Mouse (Mus musculus): ENCODE data around the gene Dcaf8. TPM values are rescaled to one million over a fixed set of nuclear protein-coding genes. Genes with fewer than 3 reads are reported as not detected.
A peak's percentile ranks its signal among the peaks of the same experiment; 100 is the strongest.

Dcaf8 gene
- polyA plus RNA-seq, 1 experiment: 4.3 TPM

DNA sequence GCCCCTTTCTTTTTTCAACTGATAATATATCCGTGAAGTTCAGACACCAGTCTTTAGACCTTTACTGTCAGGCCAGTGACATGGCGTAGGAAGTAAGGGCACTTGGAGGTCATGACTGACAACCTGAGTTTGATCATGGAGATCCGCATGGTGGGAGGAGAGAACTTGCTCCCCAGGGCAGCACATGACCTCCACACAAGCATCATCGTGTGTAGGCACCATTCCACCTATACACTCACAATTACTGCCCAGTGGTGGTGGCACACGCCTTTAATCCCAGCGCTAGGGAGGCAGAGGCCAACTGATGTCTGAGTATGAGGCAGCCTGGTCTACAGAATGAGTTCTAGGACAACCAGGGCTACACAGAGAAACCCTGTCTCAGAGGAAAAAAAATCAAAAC lies 23.3 kb upstream of the Dcaf8 start:
- H3K36me3 ChIP-seq (ENCODE audit: control insufficient read depth): peaks cover 53% of the 10 kb centered on the region
- H3K27me3 ChIP-seq (ENCODE audit: control insufficient read depth): no peaks in the 10 kb centered on the region
- H3K4me3 ChIP-seq (replicated peaks): no peak overlapping the region
- no peaks in the 10 kb centered on the region for H3K9me3 ChIP-seq (ENCODE audit: control insufficient read depth, low read length)
- no peak for TF ChIP-seq GATA1 (IDR thresholded peaks at IDR 0.05; ENCODE audit: low read length)
- no peak for TF ChIP-seq TAL1 (IDR thresholded peaks at IDR 0.05; ENCODE audit: low read length)
- peaks cover 17% of the 10 kb centered on the region for H3K4me1 ChIP-seq (ENCODE audit: control insufficient read depth)

DNA sequence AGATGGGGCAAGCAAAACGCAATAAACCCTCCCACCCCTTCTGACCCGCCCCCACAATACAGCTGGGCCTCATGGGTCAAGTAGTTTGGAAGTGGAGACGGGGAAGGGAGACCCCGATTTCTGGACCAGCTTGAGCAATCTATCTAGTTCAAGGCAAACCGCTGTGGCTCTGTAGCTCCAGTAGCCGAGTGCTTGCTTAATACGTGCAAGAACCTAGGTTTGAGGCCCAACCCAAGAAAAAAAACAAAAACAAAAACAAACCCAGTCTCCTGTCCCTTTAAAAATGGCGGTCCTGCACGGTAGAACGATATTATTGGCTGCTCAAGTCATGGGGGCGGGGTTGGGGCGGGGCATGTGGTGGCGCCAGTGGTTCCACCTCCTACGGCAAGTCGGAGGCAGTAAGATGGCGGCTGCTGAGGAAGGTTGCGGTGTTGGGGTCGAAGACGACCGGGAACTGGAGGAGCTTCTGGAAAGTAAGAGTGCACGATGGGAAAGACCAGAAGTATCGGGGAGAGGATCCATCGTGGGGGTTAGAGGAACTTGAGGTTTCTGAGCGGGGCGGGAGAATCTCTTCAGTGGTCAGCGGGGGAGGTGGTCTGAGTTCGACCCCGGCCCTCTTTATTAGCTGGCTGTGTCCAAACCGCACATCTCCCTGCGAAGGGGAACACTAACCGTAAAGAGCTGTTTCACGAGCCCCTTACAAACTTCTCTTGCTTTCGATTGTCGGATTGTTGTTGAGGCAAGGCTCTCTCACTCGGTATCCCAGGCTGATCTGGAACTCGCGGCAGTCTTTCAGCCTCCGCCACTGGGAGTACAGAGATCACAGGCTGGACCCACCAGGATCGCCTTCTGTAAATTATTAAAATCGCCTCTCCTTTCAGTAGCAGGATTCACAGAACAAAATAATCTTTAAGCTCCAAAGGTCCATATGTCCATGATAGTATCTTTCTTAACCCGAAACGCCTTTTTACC lies 21.2 kb upstream of the Dcaf8 start, which contains the start of gene Pex19:
Pex19 (plus strand) TSS at position 380 of the 972 bp plus-strand sequence.
- H3K27me3 ChIP-seq (ENCODE audit: control insufficient read depth): no peaks in the 10 kb centered on the region
- TF ChIP-seq GATA1 (IDR thresholded peaks at IDR 0.05; ENCODE audit: low read length): no peak
- no peak for TF ChIP-seq TAL1 (IDR thresholded peaks at IDR 0.05; ENCODE audit: low read length)
- no peaks in the 10 kb centered on the region for H3K9me3 ChIP-seq (ENCODE audit: control insufficient read depth, low read length)
- peaks cover 47% of the 10 kb centered on the region for H3K36me3 ChIP-seq (ENCODE audit: control insufficient read depth)
- peaks cover 17% of the 10 kb centered on the region for H3K4me1 ChIP-seq (ENCODE audit: control insufficient read depth)
- H3K4me3 ChIP-seq (replicated peaks): peak within 1 kb of the TSS; percentile 95

- peak overlapping the region; percentile 95 for H3K4me3 ChIP-seq (replicated peaks)
- H3K36me3 ChIP-seq (ENCODE audit: control insufficient read depth): peaks cover 47% of the 10 kb centered on the region
- peaks cover 17% of the 10 kb centered on the region for H3K4me1 ChIP-seq (ENCODE audit: control insufficient read depth)
- H3K9me3 ChIP-seq (ENCODE audit: control insufficient read depth, low read length): no peaks in the 10 kb centered on the region
- no peak for TF ChIP-seq GATA1 (IDR thresholded peaks at IDR 0.05; ENCODE audit: low read length)
- no peak for TF ChIP-seq TAL1 (IDR thresholded peaks at IDR 0.05; ENCODE audit: low read length)
- no peaks in the 10 kb centered on the region for H3K27me3 ChIP-seq (ENCODE audit: control insufficient read depth)
Measured at GRCm38 (mm10) chr1:172127487-172127886, 20.4 kb upstream of the Dcaf8 start.

DNA sequence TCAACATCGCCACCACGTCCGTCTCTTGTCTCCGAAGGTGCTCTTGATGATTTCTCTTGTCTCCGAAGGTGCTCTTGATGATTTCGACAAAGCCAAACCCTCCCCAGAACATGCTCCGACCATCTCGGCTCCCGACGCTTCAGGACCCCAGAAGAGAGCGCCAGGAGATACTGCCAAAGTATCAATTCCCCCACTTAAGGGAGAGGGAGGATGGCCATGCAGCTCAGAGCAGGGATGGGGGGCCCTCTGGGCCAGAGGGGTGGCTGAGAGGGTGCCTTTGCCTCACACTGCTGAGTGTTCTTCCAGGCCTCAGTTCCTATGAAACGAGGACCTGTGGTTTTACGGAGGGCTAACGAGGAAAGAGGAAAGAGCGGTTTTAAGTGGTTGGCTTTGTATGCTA lies 19.3 kb upstream of the Dcaf8 start:
- Histone ChIP-seq H3K27me3 (ENCODE audit: control insufficient read depth) (no peaks in the 10 kb centered on the region), H3K9me3 (ENCODE audit: control insufficient read depth, low read length) (no peaks in the 10 kb centered on the region), H3K4me1 (ENCODE audit: control insufficient read depth) (peaks cover 17% of the 10 kb centered on the region), H3K36me3 (ENCODE audit: control insufficient read depth) (peaks cover 46% of the 10 kb centered on the region), H3K4me3 (replicated peaks) (no peak overlapping the region)
- TF ChIP-seq TAL1 (IDR thresholded peaks at IDR 0.05; ENCODE audit: low read length): no peak
- TF ChIP-seq GATA1 (IDR thresholded peaks at IDR 0.05; ENCODE audit: low read length): no peak

DNA sequence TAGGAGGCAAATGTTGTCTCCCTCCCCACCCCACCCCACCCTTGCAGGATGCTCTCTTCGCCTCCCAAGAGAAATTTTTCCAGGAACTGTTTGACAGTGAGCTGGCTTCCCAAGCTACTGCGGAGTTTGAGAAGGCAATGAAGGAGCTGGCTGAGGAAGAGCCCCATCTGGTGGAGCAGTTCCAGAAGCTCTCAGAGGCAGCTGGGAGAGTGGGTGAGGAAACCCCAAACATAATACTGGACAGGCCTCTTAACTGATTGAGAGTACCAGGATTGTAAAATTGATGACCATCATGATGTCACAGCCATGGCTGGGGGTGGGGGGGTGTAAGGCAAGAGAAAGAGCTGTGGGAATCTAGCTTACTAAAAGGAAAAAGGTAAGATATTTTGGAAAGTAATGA lies 18.8 kb upstream of the Dcaf8 start:
- Histone ChIP-seq H3K36me3 (ENCODE audit: control insufficient read depth) (peaks cover 49% of the 10 kb centered on the region), H3K27me3 (ENCODE audit: control insufficient read depth) (no peaks in the 10 kb centered on the region), H3K4me3 (replicated peaks) (no peak overlapping the region), H3K9me3 (ENCODE audit: control insufficient read depth, low read length) (no peaks in the 10 kb centered on the region), H3K4me1 (ENCODE audit: control insufficient read depth) (peaks cover 17% of the 10 kb centered on the region)
- TF ChIP-seq TAL1 (IDR thresholded peaks at IDR 0.05; ENCODE audit: low read length): no peak
- TF ChIP-seq GATA1 (IDR thresholded peaks at IDR 0.05; ENCODE audit: low read length): no peak

GRCm38 (mm10) chr1:172129780-172130179 lies 18.1 kb upstream of the Dcaf8 start:
- TF ChIP-seq GATA1 (IDR thresholded peaks at IDR 0.05; ENCODE audit: low read length) (no peak), TAL1 (IDR thresholded peaks at IDR 0.05; ENCODE audit: low read length) (no peak)
- Histone ChIP-seq H3K4me1 (ENCODE audit: control insufficient read depth) (peaks cover 17% of the 10 kb centered on the region), H3K4me3 (replicated peaks) (no peak overlapping the region), H3K9me3 (ENCODE audit: control insufficient read depth, low read length) (no peaks in the 10 kb centered on the region), H3K27me3 (ENCODE audit: control insufficient read depth) (no peaks in the 10 kb centered on the region), H3K36me3 (ENCODE audit: control insufficient read depth) (peaks cover 56% of the 10 kb centered on the region)

GRCm38 (mm10) chr1:172132319-172132718 lies 15.6 kb upstream of the Dcaf8 start:
- Histone ChIP-seq H3K4me1 (ENCODE audit: control insufficient read depth) (peaks cover 8% of the 10 kb centered on the region), H3K27me3 (ENCODE audit: control insufficient read depth) (no peaks in the 10 kb centered on the region), H3K4me3 (replicated peaks) (no peak overlapping the region), H3K9me3 (ENCODE audit: control insufficient read depth, low read length) (no peaks in the 10 kb centered on the region), H3K36me3 (ENCODE audit: control insufficient read depth) (peaks cover 70% of the 10 kb centered on the region)
- TF ChIP-seq GATA1 (IDR thresholded peaks at IDR 0.05; ENCODE audit: low read length) (no peak), TAL1 (IDR thresholded peaks at IDR 0.05; ENCODE audit: low read length) (no peak)

DNA sequence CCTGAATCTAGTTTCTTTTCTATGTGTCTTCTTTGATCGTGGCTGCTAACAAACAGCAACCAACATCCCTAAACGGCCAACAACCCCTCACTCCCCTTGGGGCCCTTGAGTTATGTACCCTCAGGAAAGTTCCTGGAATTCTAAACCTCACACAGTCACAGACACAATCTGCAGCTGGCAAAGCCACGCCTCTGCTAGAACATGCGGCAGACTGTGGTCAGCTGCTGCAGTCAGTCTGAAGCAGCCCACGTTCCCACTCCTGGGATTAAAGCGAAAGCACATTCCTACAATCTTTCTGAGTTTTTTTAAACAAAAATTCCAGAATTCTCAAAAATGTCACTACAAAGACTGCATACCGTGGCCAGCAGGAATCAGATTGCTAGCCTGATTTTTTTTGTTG lies 14.3 kb upstream of the Dcaf8 start:
- Histone ChIP-seq H3K27me3 (ENCODE audit: control insufficient read depth) (no peaks in the 10 kb centered on the region), H3K4me1 (ENCODE audit: control insufficient read depth) (no peaks in the 10 kb centered on the region; the same call in 1 of the 2 replicates), H3K4me3 (replicated peaks) (no peak overlapping the region), H3K36me3 (ENCODE audit: control insufficient read depth) (peaks cover 68% of the 10 kb centered on the region), H3K9me3 (ENCODE audit: control insufficient read depth, low read length) (no peaks in the 10 kb centered on the region)
- no peak for TF ChIP-seq TAL1 (IDR thresholded peaks at IDR 0.05; ENCODE audit: low read length)
- TF ChIP-seq GATA1 (IDR thresholded peaks at IDR 0.05; ENCODE audit: low read length): no peak

DNA sequence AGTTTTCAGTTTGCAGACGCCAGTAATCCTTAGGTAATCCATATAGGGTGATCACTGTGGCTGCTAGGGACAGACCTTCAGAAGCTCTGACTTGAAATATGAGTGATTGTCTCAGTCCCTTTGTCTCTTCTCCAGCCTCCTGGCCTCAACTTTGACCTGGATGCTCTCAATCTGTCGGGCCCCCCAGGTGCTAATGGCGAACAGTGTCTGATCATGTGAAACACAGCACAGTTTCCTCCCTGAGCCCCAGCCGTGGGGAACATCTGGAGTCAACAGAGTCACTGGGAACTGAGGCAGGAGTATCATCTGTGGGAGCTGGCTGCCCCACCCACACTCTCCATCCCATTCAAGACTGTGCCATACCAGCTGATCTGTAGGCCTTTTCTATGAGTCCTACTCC lies 13.8 kb upstream of the Dcaf8 start:
- Histone ChIP-seq H3K36me3 (ENCODE audit: control insufficient read depth) (peaks cover 62% of the 10 kb centered on the region), H3K4me3 (replicated peaks) (no peak overlapping the region), H3K27me3 (ENCODE audit: control insufficient read depth) (no peaks in the 10 kb centered on the region), H3K4me1 (ENCODE audit: control insufficient read depth) (no peaks in the 10 kb centered on the region), H3K9me3 (ENCODE audit: control insufficient read depth, low read length) (no peaks in the 10 kb centered on the region)
- no peak for TF ChIP-seq GATA1 (IDR thresholded peaks at IDR 0.05; ENCODE audit: low read length)
- TF ChIP-seq TAL1 (IDR thresholded peaks at IDR 0.05; ENCODE audit: low read length): no peak

Measured in erythroblast, embryonic 14.5 days (primary cell).